Comparison of ENCODE assay signal across 8 mouse cellular contexts in genomic region chr11:60879423-60879822, GRCm38 (mm10). TPM values are rescaled to one million over a fixed set of nuclear protein-coding genes. Genes with fewer than 3 reads are reported as not detected.
A peak's percentile ranks its signal among the peaks of the same experiment; 100 is the strongest.
DNase-seq lines count a peak whose midpoint lies in the region; ATAC-seq and TF ChIP-seq lines count a peak whose summit lies in the region.

No protein-coding gene starts in this region.

- H3K27me3 ChIP-seq in G1E (ENCODE audit: insufficient read depth, low read length) = no peaks in the 10 kb centered on the region
- no peaks in the 10 kb centered on the region for H3K27me3 ChIP-seq in forebrain, embryonic 12.5 days
- H3K27me3 ChIP-seq in hindbrain, embryonic 12.5 days = no peaks in the 10 kb centered on the region

- DNase-seq in G1E (ENCODE audit: low spot score) = peak; percentile 43
- DNase-seq in c-Kit-negative CD71-positive TER-119-positive erythroid progenitor cells, embryonic 14.5 days (ENCODE audit: low read depth, low spot score) = peak; percentile 59
- peak; percentile 46 to 55 for DNase-seq in layer of hippocampus, postnatal 14 days (ENCODE audit: low spot score in 2 of 2)
- DNase-seq in lung, postnatal 14 days = peak; percentile 53
- peak; percentile 31 to 53 for DNase-seq in right cerebral cortex, adult 2 months (ENCODE audit: low spot score in 2 of 2)
- no peak for DNase-seq in urinary bladder, adult 18-20 months (ENCODE audit: low spot score in 2 of 2)

- H3K9me3 ChIP-seq in G1E (replicated peaks) = no peaks in the 10 kb centered on the region
- H3K9me3 ChIP-seq in forebrain, embryonic 12.5 days = no peaks in the 10 kb centered on the region
- H3K9me3 ChIP-seq in hindbrain, embryonic 12.5 days (replicated peaks) = no peaks in the 10 kb centered on the region

- peak overlapping the region; percentile 73 for H3K4me2 ChIP-seq in forebrain, embryonic 12.5 days
- peak overlapping the region; percentile 77 for H3K4me2 ChIP-seq in hindbrain, embryonic 12.5 days (replicated peaks)

- peak overlapping the region; percentile 86 for H3K4me3 ChIP-seq in G1E (ENCODE audit: low read depth, low read length)
- peak overlapping the region; percentile 100 for H3K4me3 ChIP-seq in forebrain, embryonic 12.5 days (replicated peaks)
- H3K4me3 ChIP-seq in hindbrain, embryonic 12.5 days = peak overlapping the region; percentile 95

- peak overlapping the region; percentile 95 for H3K27ac ChIP-seq in forebrain, embryonic 12.5 days
- peak overlapping the region; percentile 95 for H3K27ac ChIP-seq in hindbrain, embryonic 12.5 days

- peak; percentile 78 for TF ChIP-seq CTCF in G1E (IDR thresholded peaks at IDR 0.05; ENCODE audit: low read depth, low read length)

- 3% methylated on average over 11 of the region's 11 CpGs for WGBS in forebrain, embryonic 12.5 days
- 2% methylated on average over 11 of the region's 11 CpGs for WGBS in hindbrain, embryonic 12.5 days

- H3K36me3 ChIP-seq in G1E (replicated peaks) = peaks cover 44% of the 10 kb centered on the region
- H3K36me3 ChIP-seq in forebrain, embryonic 12.5 days (replicated peaks) = peaks cover 9% of the 10 kb centered on the region; the same call in 1 of the 2 replicates
- no peaks in the 10 kb centered on the region for H3K36me3 ChIP-seq in hindbrain, embryonic 12.5 days

- peak overlapping the region; percentile 90 for H3K9ac ChIP-seq in forebrain, embryonic 12.5 days
- H3K9ac ChIP-seq in hindbrain, embryonic 12.5 days = peak overlapping the region; percentile 73

- peaks cover 54% of the 10 kb centered on the region for H3K4me1 ChIP-seq in G1E (ENCODE audit: insufficient read depth, low read depth, low read length)
- peaks cover 35% of the 10 kb centered on the region for H3K4me1 ChIP-seq in forebrain, embryonic 12.5 days
- H3K4me1 ChIP-seq in hindbrain, embryonic 12.5 days = peaks cover 36% of the 10 kb centered on the region

- peak; percentile 42 for ATAC-seq in G1E (ENCODE audit: extremely low read depth, insufficient number of reproducible peaks, low FRiP score, poor library complexity, severe bottlenecking)
- no peak for ATAC-seq in forebrain, embryonic 12.5 days (ENCODE audit: low FRiP score)
- no peak for ATAC-seq in hindbrain, embryonic 12.5 days (ENCODE audit: low FRiP score)

RNA-seq across cellular contexts. Expression of gene Tmem11, which starts 0.4 kb away (rescaled TPM):
- 32.5 and 38.0 TPM in 2 replicates for total RNA-seq in G1E (2014; fragmentation: Nextera tagmentation)
- total RNA-seq in G1E (2017) = 56.3 and 60.2 TPM in 2 replicates
- 29.6 and 29.8 TPM in 2 replicates for polyA plus RNA-seq in G1E (2012)
- polyA plus RNA-seq in forebrain, embryonic 12.5 days (2016; fragmentation: Nextera tagmentation; extraction: Ambion mirVana) = 49.6 and 52.1 TPM in 2 replicates
- 41.5 and 46.5 TPM in 2 replicates for polyA plus RNA-seq in hindbrain, embryonic 12.5 days (2016; fragmentation: Nextera tagmentation; extraction: Ambion mirVana)
- total RNA-seq in layer of hippocampus, postnatal 14 days (2021) = 10 to 100 TPM; 24.7 to 25.7 TPM

RNA-seq across cellular contexts. Expression of gene Natd1, which starts 35.1 kb away (rescaled TPM):
- total RNA-seq in G1E (2014; fragmentation: Nextera tagmentation) = 10.5 and 10.9 TPM in 2 replicates
- 6.4 and 7.7 TPM in 2 replicates for total RNA-seq in G1E (2017)
- 5.4 and 5.9 TPM in 2 replicates for polyA plus RNA-seq in G1E (2012)
- polyA plus RNA-seq in forebrain, embryonic 12.5 days (2016; fragmentation: Nextera tagmentation; extraction: Ambion mirVana) = 24.1 and 29.9 TPM in 2 replicates
- 26.7 and 28.3 TPM in 2 replicates for polyA plus RNA-seq in hindbrain, embryonic 12.5 days (2016; fragmentation: Nextera tagmentation; extraction: Ambion mirVana)
- total RNA-seq in layer of hippocampus, postnatal 14 days (2021) = 10 to 100 TPM; 12.6 to 13.0 TPM

RNA-seq across cellular contexts. Expression of gene Dhrs7b, which starts 49.0 kb away (rescaled TPM):
- total RNA-seq in G1E (2014; fragmentation: Nextera tagmentation) (15.2 and 15.7 TPM in 2 replicates), G1E (2017) (21.9 and 23.9 TPM in 2 replicates)
- polyA plus RNA-seq in G1E (2012) = 2.6 and 3.2 TPM in 2 replicates
- polyA plus RNA-seq in forebrain, embryonic 12.5 days (2016; fragmentation: Nextera tagmentation; extraction: Ambion mirVana) = 23.5 and 27.2 TPM in 2 replicates
- 25.6 and 30.4 TPM in 2 replicates for polyA plus RNA-seq in hindbrain, embryonic 12.5 days (2016; fragmentation: Nextera tagmentation; extraction: Ambion mirVana)
- total RNA-seq in layer of hippocampus, postnatal 14 days (2021) = 10 to 100 TPM; 27.3 to 31.4 TPM

RNA-seq across cellular contexts. Expression of gene Map2k3, which starts 52.4 kb away (rescaled TPM):
- total RNA-seq in G1E (2014; fragmentation: Nextera tagmentation) (24.6 and 32.1 TPM in 2 replicates), G1E (2017) (22.1 and 30.6 TPM in 2 replicates)
- polyA plus RNA-seq in G1E (2012) = 189 and 219 TPM in 2 replicates
- polyA plus RNA-seq in forebrain, embryonic 12.5 days (2016; fragmentation: Nextera tagmentation; extraction: Ambion mirVana) = 40.5 and 43.7 TPM in 2 replicates
- 49.9 and 51.0 TPM in 2 replicates for polyA plus RNA-seq in hindbrain, embryonic 12.5 days (2016; fragmentation: Nextera tagmentation; extraction: Ambion mirVana)
- 10 to 100 TPM; 12.8 to 17.0 TPM for total RNA-seq in layer of hippocampus, postnatal 14 days (2021)

Comparison
In these comparisons a context has a peak if more than half of its experiments do, and no peak if none do; other contexts are left out.
1. DNase-seq: peak in G1E (single experiment), c-Kit-negative CD71-positive TER-119-positive erythroid progenitor cells, embryonic 14.5 days (single experiment), layer of hippocampus, postnatal 14 days (2 of 2), lung, postnatal 14 days (single experiment) and right cerebral cortex, adult 2 months (2 of 2); none in urinary bladder, adult 18-20 months (0 of 2).
2. Peak in every context shown above with its lines, with median percentiles within 50 percentile points of each other: H3K4me3 ChIP-seq.